Mouse (Mus musculus): ENCODE measurements around the gene Casp4. TPM values are rescaled to one million over a fixed set of nuclear protein-coding genes. Genes with fewer than 3 reads are reported as not detected.

Gene Casp4
- total RNA-seq, 2 experiments from 2014 or later = 2.8 to 3.2 TPM

DNA sequence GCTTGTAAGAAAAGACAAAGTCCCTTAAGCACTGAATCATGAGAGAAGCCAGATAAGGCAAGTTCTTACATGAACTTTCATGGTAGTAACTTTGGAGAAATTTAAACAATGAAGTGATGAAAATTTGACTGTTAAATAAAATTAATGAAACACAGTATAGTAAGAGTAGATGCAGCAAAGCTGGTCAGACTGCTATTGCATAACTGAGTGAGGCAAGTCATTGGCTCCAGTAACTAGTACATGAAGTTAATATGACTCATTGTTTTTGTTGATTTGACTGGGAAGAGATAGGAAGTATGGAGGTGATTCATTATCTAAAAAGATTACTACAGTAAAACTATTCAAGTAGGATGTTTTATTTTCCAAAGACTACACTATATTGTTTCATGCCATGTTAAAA is 48.2 kb downstream of the Casp4 start:
- DNase-seq (ENCODE audit: low spot score) = no peak
- intact Hi-C loops (cut with DNase I) = no loop called here

Other genes starting within 250 kb of the Casp4 start
- gene Casp1, start 10.3 kb upstream of the Casp4 start, total RNA-seq (2021) = 1 to 10 TPM in 1 of 2 experiments, under 1 TPM in 1; 0.94 to 1.5 TPM
- 1 to 10 TPM; 4.2 to 5.3 TPM for gene Casp12, start 36.6 kb downstream of the Casp4 start, total RNA-seq (2021)